Mouse (Mus musculus) macrophage (primary cell): ENCODE measurements around the gene Fam13c. TPM values are rescaled to one million over a fixed set of nuclear protein-coding genes. Genes with fewer than 3 reads are reported as not detected.

Source experiments
- H3K27ac ChIP-seq: fragments of 350-480 bp; formaldehyde crosslinking; 2 replicates; pipeline ENCODE4 v1.9.0; 2021
- H3K36me3 ChIP-seq: fragments of 350-480 bp; formaldehyde crosslinking; 2 replicates; pipeline ENCODE4 v1.9.0; 2021; ENCODE audit errors: inconsistent target
- H3K4me3 ChIP-seq: fragments of 350-480 bp; formaldehyde crosslinking; 2 replicates; pipeline ENCODE4 v1.9.0; 2021; ENCODE audit errors: inconsistent target
- H3K79me2 ChIP-seq: fragments of 350-480 bp; formaldehyde crosslinking; 2 replicates; pipeline ENCODE4 v1.9.0; 2021; ENCODE audit errors: inconsistent target
- WGBS: methylation state at CpG from one replicate; pipeline ENCODE4 v1.1.7; 2026; ENCODE audit warnings: inconsistent platforms; ENCODE audit not compliant: missing documents; 5-methylcytosine and 5-hydroxymethylcytosine counted together
- polyA plus RNA-seq: library from polyadenylated mRNA; stranded (reverse); fragments of 250-400 nt; gene quantifications from 3 replicates; pipeline ENCODE4 v1.2.4, GENCODE M21; 2018; ENCODE audit warnings: inconsistent platforms

Fam13c gene
- polyA plus RNA-seq, 1 experiment from 2014 or later: not detected

GRCm38 (mm10) chr10:70586876-70587405, 146.7 kb downstream of the Fam13c start:
- no peaks in the 10 kb centered on the region for H3K36me3 ChIP-seq
- no peaks in the 10 kb centered on the region for H3K79me2 ChIP-seq
- no peak overlapping the region for H3K27ac ChIP-seq
- H3K4me3 ChIP-seq: no peak overlapping the region
- WGBS: 77% methylated on average over 3 of the region's 3 CpGs

- Histone ChIP-seq H3K27ac (no peak overlapping the region), H3K36me3 (no peaks in the 10 kb centered on the region), H3K79me2 (no peaks in the 10 kb centered on the region), H3K4me3 (no peak overlapping the region)
- WGBS: 58% methylated on average over 1 of the region's 1 CpGs
Measured at GRCm38 (mm10) chr10:70594007-70594406, 153.7 kb downstream of the Fam13c start.

DNA sequence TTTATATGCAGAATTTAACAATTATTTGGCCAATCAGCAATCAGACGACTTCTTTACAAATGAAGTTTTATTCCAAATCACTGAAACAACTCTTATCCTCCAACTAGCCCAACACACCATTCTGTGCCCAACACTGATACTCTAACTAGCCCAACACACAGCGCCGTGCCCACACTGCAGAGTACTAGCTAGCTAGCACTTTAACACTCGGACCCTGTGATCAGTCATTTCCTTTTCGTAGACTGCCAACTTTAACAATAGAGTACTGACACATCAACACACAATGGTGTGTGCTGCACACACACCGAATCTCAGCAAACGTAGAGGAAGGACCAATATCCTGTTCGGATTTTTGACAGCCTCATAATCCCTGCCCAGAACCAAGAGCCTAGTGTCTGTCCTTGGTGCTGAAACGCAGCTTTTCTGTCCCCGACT, 157.8 kb downstream of the Fam13c start:
- no peaks in the 10 kb centered on the region for H3K36me3 ChIP-seq
- no peak overlapping the region for H3K27ac ChIP-seq
- H3K4me3 ChIP-seq: no peak overlapping the region
- H3K79me2 ChIP-seq: no peaks in the 10 kb centered on the region
- 24% methylated on average over 10 of the region's 10 CpGs for WGBS

GRCm38 (mm10) chr10:70598516-70599125, 158.3 kb downstream of the Fam13c start:
- WGBS: 4% methylated on average over 46 of the region's 48 CpGs
- Histone ChIP-seq H3K79me2 (no peaks in the 10 kb centered on the region), H3K36me3 (no peaks in the 10 kb centered on the region), H3K4me3 (no peak overlapping the region), H3K27ac (no peak overlapping the region)

DNA sequence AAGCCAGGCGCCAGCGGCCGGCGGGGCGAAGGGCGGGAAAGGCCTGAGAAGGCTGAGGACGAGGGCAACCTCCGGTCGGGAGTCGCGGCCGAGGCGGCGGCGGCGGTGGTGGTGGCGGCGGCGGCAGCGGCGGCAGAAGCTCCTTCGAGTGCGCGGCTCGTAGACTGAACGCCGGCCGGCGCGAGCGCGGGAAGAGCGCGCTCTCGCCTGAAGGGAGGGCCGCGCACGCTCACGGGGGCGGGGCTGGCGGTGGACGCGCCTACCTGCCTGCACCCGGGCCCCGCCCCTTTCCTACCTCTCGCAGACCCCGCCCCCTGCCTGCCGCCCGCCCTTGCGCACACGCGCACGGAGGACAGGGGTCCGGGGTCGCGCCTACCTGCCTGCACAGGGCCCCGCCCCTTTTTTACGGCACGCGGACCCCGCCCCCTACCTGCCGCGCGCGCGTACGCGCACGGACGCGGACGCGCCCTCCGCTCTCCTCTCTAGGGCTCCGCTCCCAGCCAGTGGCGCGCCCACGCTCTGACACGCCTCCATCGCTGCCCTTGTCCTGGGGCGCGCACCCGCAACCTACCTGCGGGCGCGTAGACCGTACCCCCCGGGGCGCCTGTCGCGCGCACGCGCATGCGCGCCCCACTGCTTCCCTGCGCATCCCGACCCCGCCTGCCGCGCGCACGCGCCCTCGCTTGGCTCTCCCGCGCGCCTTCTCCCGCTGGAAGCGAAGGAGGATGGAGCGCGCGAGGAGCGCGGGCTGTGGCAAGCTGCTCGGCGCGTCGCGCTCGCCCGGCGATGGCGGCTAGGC, 159.0 kb downstream of the Fam13c start:
- Histone ChIP-seq H3K79me2 (no peaks in the 10 kb centered on the region), H3K36me3 (no peaks in the 10 kb centered on the region), H3K27ac (no peak overlapping the region), H3K4me3 (no peak overlapping the region)
- WGBS: 4% methylated on average over 112 of the region's 124 CpGs

- Histone ChIP-seq H3K79me2 (no peaks in the 10 kb centered on the region), H3K27ac (no peak overlapping the region), H3K36me3 (no peaks in the 10 kb centered on the region), H3K4me3 (no peak overlapping the region)
- 4% methylated on average over 28 of the region's 28 CpGs for WGBS
Measured at GRCm38 (mm10) chr10:70599925-70600305, 159.6 kb downstream of the Fam13c start.

Other genes starting within 250 kb of the Fam13c start
- not detected in 3 replicates for gene Mrln, start 235.8 kb upstream of the Fam13c start, polyA plus RNA-seq
- gene Slc16a9, start 195.4 kb upstream of the Fam13c start, polyA plus RNA-seq: 4.7 to 8.9 TPM (median 7.9 TPM) in 3 replicates
- gene Phyhipl, start 215.5 kb downstream of the Fam13c start, polyA plus RNA-seq: not detected in 3 replicates